Mouse (Mus musculus) left cerebral cortex, postnatal 36 days (tissue): ENCODE results near the gene Slc31a1. TPM values are rescaled to one million over a fixed set of nuclear protein-coding genes. Genes with fewer than 3 reads are reported as not detected.

Source experiments
- DNase-seq, 2 experiments: peaks; one replicate each; pipeline ENCODE4 v3.0.0; 2021 to 2022; ENCODE audit warnings: low spot score in 2 of 2, mixed read lengths in 1 of 2
- intact Hi-C: fragments of 180-260 bp; cut with DNase I; formaldehyde crosslinking; loops from one replicate; pipeline ENCODE4 v1.15.1; 2025
- total RNA-seq, 2 experiments: library from RNA; stranded (reverse); gene quantifications; 2 replicates each; pipeline ENCODE4 v1.2.3; 2021

Gene Slc31a1
- total RNA-seq: 10 to 100 TPM; 14.2 to 15.2 TPM

- intact Hi-C loops: loop anchor here (2.0 kb wide), 1 partner anchor 49 kb away; the partner anchor contains the start of genes Cdc26 and Prpf4
- peak; percentile 98 for DNase-seq
Observed at GRCm38 (mm10) chr4:62360088-62360804, at the start of gene Slc31a1, which contains the start of gene Fkbp15. TSS of gene Slc31a1 (plus strand) at chr4:62360727. TSS of gene Fkbp15 (minus strand) at chr4:62360548.

- DNase-seq: no peak
- intact Hi-C loops: no loop called here
Observed at GRCm38 (mm10) chr4:62312821-62313220, 47.7 kb upstream of the Slc31a1 start.

GRCm38 (mm10) chr4:62313641-62314211, 46.8 kb upstream of the Slc31a1 start:
- intact Hi-C loops: no loop called here
- DNase-seq: no peak

- intact Hi-C loops: no loop called here
- no peak for DNase-seq
Observed at GRCm38 (mm10) chr4:62314516-62314915, 46.0 kb upstream of the Slc31a1 start.

- DNase-seq: no peak
- intact Hi-C loops: no loop called here
Observed at GRCm38 (mm10) chr4:62316456-62316855, 44.1 kb upstream of the Slc31a1 start.

- intact Hi-C loops: no loop called here
Observed at GRCm38 (mm10) chr4:62318294-62318693, 42.2 kb upstream of the Slc31a1 start.

GRCm38 (mm10) chr4:62322684-62323083, 37.8 kb upstream of the Slc31a1 start:
- DNase-seq: no peak

More at GRCm38 (mm10) chr4:62318294-62318693, 42.2 kb upstream of the Slc31a1 start:
- no peak for DNase-seq

GRCm38 (mm10) chr4:62326111-62326510, 34.4 kb upstream of the Slc31a1 start:
- intact Hi-C loops: no loop called here
- DNase-seq: no peak

More at GRCm38 (mm10) chr4:62322684-62323083, 37.8 kb upstream of the Slc31a1 start:
- intact Hi-C loops: no loop called here

GRCm38 (mm10) chr4:62328941-62329660, 31.4 kb upstream of the Slc31a1 start:
- intact Hi-C loops: no loop called here
- no peak for DNase-seq

GRCm38 (mm10) chr4:62331977-62332376, 28.6 kb upstream of the Slc31a1 start:
- intact Hi-C loops: no loop called here

GRCm38 (mm10) chr4:62338536-62338935, 22.0 kb upstream of the Slc31a1 start:
- DNase-seq: no peak
- intact Hi-C loops: no loop called here

More at GRCm38 (mm10) chr4:62331977-62332376, 28.6 kb upstream of the Slc31a1 start:
- no peak for DNase-seq

GRCm38 (mm10) chr4:62344000-62344399, 16.5 kb upstream of the Slc31a1 start:
- DNase-seq: no peak
- intact Hi-C loops: no loop called here

GRCm38 (mm10) chr4:62345827-62346226, 14.7 kb upstream of the Slc31a1 start:
- no peak for DNase-seq
- intact Hi-C loops: no loop called here

GRCm38 (mm10) chr4:62347605-62348328, 12.8 kb upstream of the Slc31a1 start:
- intact Hi-C loops: no loop called here

GRCm38 (mm10) chr4:62348329-62348705, 12.2 kb upstream of the Slc31a1 start:
- intact Hi-C loops: no loop called here
- DNase-seq: no peak

More at GRCm38 (mm10) chr4:62347605-62348328, 12.8 kb upstream of the Slc31a1 start:
- DNase-seq: no peak

- no peak for DNase-seq
Observed at GRCm38 (mm10) chr4:62349371-62349770, 11.2 kb upstream of the Slc31a1 start.

GRCm38 (mm10) chr4:62357631-62358148, 2.8 kb upstream of the Slc31a1 start:
- intact Hi-C loops: no loop called here
- DNase-seq: no peak

More at GRCm38 (mm10) chr4:62349371-62349770, 11.2 kb upstream of the Slc31a1 start:
- intact Hi-C loops: no loop called here

- intact Hi-C loops: no loop called here
- DNase-seq: no peak
Observed at GRCm38 (mm10) chr4:62359256-62359775, 1.2 kb upstream of the Slc31a1 start.

- intact Hi-C loops: loop anchor here (2.0 kb wide), 1 partner anchor 48 kb away; the partner anchor contains the start of genes Cdc26 and Prpf4
- no peak for DNase-seq
Observed at GRCm38 (mm10) chr4:62360805-62361455, 403 bp downstream of the Slc31a1 start.
